Mouse (Mus musculus): ENCODE data around the gene Unc13c.

The Unc13c gene

DNA sequence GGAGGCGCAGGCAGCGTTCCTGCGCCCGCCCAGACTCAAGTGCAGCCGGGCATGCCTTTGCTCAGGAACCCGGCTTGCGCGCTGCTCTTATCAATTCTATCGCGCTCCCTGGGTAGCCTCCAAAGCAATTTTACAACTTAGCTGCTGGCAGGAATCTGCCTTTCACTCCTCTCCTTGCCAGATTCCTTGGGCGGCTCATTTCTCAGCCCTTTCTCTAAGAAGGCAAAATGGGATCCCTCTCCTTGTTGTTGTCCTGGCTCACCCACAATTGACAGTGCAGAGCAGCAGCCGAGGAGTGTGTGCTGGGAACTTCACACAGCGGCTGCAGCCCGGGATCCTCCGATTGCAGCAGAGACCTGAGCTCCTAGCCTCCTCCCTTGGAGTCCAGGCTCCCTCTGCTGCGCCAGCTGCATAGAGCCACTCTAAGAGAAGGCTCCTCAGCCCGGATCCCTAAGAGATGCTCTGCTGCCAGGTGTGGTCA lies at the start of gene Unc13c:
TSS of gene Unc13c (minus strand) at position 326 of the 481 bp plus-strand sequence.
- no peak for DNase-seq

- no peak for DNase-seq
Observed at GRCm38 (mm10) chr9:74007976-74008686, 39.4 kb upstream of the Unc13c start.

- no peak for DNase-seq
Observed at GRCm38 (mm10) chr9:74002388-74002990, 33.7 kb upstream of the Unc13c start.

DNA sequence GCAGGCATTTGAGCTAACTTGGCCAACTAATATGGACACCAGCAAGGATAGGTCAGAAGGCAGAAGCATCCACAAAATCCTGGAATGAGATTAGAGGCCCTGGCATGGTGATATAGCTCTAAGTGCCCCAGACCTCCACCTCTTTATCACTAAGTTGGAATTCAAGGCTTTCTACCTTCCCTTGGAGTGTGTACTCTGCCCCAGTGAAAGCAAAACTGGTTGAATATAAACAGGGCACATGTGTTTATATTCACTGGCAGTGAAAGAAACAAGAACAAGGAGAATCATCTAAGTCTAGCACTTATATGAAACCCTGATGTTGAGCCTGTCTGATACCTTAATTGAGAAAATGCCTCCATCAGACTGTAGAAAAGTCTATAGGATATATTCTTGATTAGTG lies 19.3 kb upstream of the Unc13c start:
- DNase-seq: no peak

GRCm38 (mm10) chr9:73987236-73987635 lies 18.5 kb upstream of the Unc13c start:
- no peak for DNase-seq

GRCm38 (mm10) chr9:73982597-73983344 lies 14.0 kb upstream of the Unc13c start:
- DNase-seq: peak; percentile 41

GRCm38 (mm10) chr9:73972327-73972988 lies 3.7 kb upstream of the Unc13c start:
- no peak for DNase-seq

GRCm38 (mm10) chr9:73970717-73971116 lies 2.0 kb upstream of the Unc13c start:
- no peak for DNase-seq

DNA sequence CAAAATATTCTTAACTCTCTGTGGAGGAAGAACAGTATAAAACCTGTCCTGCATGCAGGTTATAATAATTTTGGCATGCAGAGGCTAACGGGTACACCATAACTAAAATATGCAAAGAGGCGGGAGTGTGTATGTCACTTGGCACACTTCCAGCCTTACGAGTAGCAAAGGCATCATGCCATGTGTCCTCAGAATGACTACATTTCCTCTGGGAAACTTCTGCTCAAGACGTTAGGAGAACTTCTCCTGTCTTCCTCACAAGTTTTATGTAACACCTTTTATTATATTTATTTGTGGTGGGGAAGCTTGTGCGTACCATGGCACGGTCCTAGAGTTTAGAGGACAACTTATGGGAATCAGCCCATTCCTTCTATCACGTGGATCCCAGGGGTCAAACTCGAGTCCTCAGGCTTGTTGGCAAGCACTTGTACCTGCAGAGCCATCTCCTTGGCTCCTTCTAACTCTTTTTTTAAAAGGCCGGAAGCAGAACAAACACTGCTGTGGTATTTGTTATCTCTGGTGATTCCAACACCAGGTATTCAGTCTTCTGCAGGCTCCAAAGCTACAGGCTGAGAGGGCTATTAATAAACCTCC lies 3.3 kb downstream of the Unc13c start:
- no peak for DNase-seq

GRCm38 (mm10) chr9:73962471-73962870 lies 6.3 kb downstream of the Unc13c start:
- no peak for DNase-seq

- DNase-seq: no peak
Observed at GRCm38 (mm10) chr9:73952331-73952730, 16.4 kb downstream of the Unc13c start.

DNA sequence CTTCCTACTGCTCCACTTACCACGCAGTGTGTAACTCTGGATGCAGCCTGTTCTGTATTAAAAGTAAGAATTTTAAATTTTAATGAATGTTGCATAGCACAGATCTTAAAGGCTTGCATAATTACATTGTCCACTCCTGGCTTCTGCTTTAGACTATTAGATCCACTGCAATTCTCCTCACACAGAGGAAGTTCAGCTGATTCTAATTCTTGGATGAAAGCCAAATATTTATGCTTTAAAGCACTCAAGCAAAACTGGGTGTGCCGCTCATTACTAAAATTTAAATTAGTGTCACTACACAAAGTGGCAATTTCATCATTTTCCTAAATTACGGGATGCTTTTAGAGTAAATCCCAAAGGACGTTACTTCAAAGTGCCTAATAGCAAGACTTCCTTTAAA lies 17.2 kb downstream of the Unc13c start:
- DNase-seq: no peak

DNA sequence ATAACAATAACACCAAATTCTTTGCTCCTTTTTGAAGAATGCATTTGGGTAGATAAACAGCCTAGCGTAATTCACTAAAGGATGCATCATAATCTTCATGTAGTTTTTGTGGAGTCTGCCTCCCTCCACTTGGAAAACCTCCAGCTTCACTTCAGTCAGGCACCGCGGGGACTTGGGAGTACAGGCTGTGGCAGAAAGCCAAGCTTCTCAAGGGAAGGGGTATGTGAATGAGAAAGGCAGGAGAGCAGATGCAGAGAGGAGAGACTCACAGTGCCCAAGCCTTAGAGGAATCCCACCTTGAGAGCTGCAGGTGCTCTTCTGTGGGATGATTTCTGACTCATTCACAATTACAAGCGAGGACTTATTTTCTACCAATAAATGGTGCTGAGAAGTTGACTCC lies 33.9 kb downstream of the Unc13c start:
- DNase-seq: no peak

DNA sequence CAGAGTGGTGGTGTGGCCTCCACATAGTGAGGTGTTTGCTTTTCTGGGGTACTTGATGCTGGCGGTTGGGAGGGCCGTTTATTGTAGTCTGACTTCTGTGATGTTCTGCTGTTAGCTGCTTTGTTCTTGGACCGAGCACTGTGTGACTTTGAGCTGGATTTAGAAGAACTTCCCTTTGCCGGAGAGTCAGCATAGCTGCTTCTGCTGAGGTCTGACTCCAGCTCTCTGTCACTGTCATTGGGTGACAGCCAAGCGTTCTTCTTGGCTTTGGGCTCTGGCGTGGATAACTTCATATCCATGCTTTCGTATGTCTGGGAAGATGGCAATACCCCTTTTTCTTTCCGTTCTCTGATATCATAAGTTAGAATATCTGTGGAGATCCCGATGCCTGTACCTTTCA lies 36.8 kb downstream of the Unc13c start:
- no peak for DNase-seq

GRCm38 (mm10) chr9:73927276-73927675 lies 41.5 kb downstream of the Unc13c start:
- no peak for DNase-seq

- DNase-seq: no peak
Observed at GRCm38 (mm10) chr9:73922449-73923115, 46.2 kb downstream of the Unc13c start.

DNA sequence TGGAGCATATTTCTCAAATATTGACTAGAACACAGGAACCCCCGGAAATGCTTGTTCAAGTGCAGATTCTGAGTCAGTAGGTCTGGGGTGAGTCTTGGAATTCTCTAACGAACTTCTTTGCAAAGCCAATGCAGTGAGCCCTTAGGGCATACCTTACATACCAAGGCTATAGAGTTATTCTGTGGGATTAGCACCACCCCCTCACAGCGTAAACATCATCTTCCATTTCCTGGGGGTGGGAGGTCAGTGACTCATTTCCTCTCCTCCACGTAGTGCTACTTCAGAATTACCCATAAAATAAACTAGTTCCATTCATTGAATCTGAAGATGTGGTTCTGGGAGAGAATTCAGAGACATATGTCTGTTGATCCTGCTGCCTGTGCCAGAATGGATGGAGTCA lies 62.8 kb downstream of the Unc13c start:
- no peak for DNase-seq

GRCm38 (mm10) chr9:73898516-73898915 lies 70.2 kb downstream of the Unc13c start:
- no peak for DNase-seq

GRCm38 (mm10) chr9:73896210-73896609 lies 72.6 kb downstream of the Unc13c start:
- DNase-seq: no peak

- DNase-seq: no peak
Observed at GRCm38 (mm10) chr9:73883587-73883986, 85.2 kb downstream of the Unc13c start.

GRCm38 (mm10) chr9:73883143-73883542 lies 85.6 kb downstream of the Unc13c start:
- no peak for DNase-seq

DNA sequence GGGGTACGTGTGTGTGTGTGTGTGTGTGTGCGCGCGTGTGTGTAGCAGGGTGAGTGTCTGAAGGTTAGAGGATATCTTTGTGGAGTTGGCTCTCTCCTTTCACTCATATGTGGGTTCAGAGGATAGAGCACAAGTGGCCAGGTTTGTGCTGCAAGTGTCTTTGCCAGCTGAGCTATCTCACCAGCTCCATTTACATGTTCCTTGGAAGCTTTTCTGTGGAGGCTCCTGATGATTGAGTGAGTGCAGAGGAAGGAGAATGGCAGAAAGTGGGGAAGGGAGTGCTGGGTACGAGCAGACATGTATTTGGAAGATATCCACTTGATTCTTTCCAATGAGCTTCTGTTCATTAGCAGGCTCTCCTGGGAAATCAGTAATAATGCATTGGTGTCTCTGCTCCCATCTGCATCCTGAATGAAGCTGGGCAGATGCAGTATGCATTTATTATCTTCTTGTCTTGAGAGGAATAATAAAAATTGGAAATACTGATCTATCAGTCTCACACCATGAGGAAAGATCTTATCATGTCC lies 86.3 kb downstream of the Unc13c start:
- DNase-seq: no peak

All from thymus, postnatal 4 days (tissue).